Mouse (Mus musculus) right cerebral cortex, postnatal 14 days (tissue): ENCODE data around the gene Dnah8.

Experiments used
- DNase-seq: peaks from one replicate; pipeline ENCODE4 v3.0.0; 2022

Dnah8 gene

GRCm38 (mm10) chr17:30664856-30665255, 40.7 kb downstream of the Dnah8 start:
- DNase-seq: no peak

GRCm38 (mm10) chr17:30672556-30672955, 48.4 kb downstream of the Dnah8 start:
- DNase-seq: no peak

GRCm38 (mm10) chr17:30673023-30673422, 48.9 kb downstream of the Dnah8 start:
- DNase-seq: no peak

GRCm38 (mm10) chr17:30675021-30675740, 51.0 kb downstream of the Dnah8 start:
- DNase-seq: no peak

- no peak for DNase-seq
Observed at GRCm38 (mm10) chr17:30678523-30678922, 54.4 kb downstream of the Dnah8 start.

GRCm38 (mm10) chr17:30679612-30680011, 55.5 kb downstream of the Dnah8 start:
- no peak for DNase-seq

GRCm38 (mm10) chr17:30681604-30682003, 57.5 kb downstream of the Dnah8 start:
- DNase-seq: peak; percentile 42

- no peak for DNase-seq
Observed at GRCm38 (mm10) chr17:30690181-30690580, 66.0 kb downstream of the Dnah8 start.

- no peak for DNase-seq
Observed at GRCm38 (mm10) chr17:30691481-30691880, 67.3 kb downstream of the Dnah8 start.

GRCm38 (mm10) chr17:30694281-30694680, 70.1 kb downstream of the Dnah8 start:
- no peak for DNase-seq

GRCm38 (mm10) chr17:30714732-30715131, 90.6 kb downstream of the Dnah8 start:
- DNase-seq: peak; percentile 20

GRCm38 (mm10) chr17:30718197-30718596, 94.0 kb downstream of the Dnah8 start:
- no peak for DNase-seq

- no peak for DNase-seq
Observed at GRCm38 (mm10) chr17:30719031-30719430, 94.9 kb downstream of the Dnah8 start.

GRCm38 (mm10) chr17:30727788-30728187, 103.6 kb downstream of the Dnah8 start:
- DNase-seq: no peak

- no peak for DNase-seq
Observed at GRCm38 (mm10) chr17:30732736-30733135, 108.6 kb downstream of the Dnah8 start.

GRCm38 (mm10) chr17:30734770-30735169, 110.6 kb downstream of the Dnah8 start:
- DNase-seq: no peak

GRCm38 (mm10) chr17:30735454-30735853, 111.3 kb downstream of the Dnah8 start:
- no peak for DNase-seq

GRCm38 (mm10) chr17:30737797-30738196, 113.6 kb downstream of the Dnah8 start:
- peak; percentile 61 for DNase-seq

GRCm38 (mm10) chr17:30739769-30740168, 115.6 kb downstream of the Dnah8 start:
- DNase-seq: no peak

GRCm38 (mm10) chr17:30743947-30744346, 119.8 kb downstream of the Dnah8 start:
- DNase-seq: no peak

GRCm38 (mm10) chr17:30746056-30747024, 122.2 kb downstream of the Dnah8 start:
- DNase-seq: peak; percentile 80

GRCm38 (mm10) chr17:30749391-30749790, 125.2 kb downstream of the Dnah8 start:
- no peak for DNase-seq

GRCm38 (mm10) chr17:30750269-30750668, 126.1 kb downstream of the Dnah8 start:
- DNase-seq: no peak

- DNase-seq: peak; percentile 57
Observed at GRCm38 (mm10) chr17:30752370-30752818, 128.2 kb downstream of the Dnah8 start.
